Mouse (Mus musculus) megakaryocyte, embryonic 14.5 days (primary cell): ENCODE results near the gene Ccnb1ip1. TPM values are rescaled to one million over a fixed set of nuclear protein-coding genes. Genes with fewer than 3 reads are reported as not detected.
A peak's percentile ranks its signal among the peaks of the same experiment; 100 is the strongest.

ENCODE experiments used
- H3K27me3 ChIP-seq: replicated peaks from 2 replicates; pipeline ENCODE3; 2012; ENCODE audit warnings: inconsistent platforms
- H3K36me3 ChIP-seq: replicated peaks from 2 replicates; pipeline ENCODE3; 2012; ENCODE audit warnings: low read length, inconsistent platforms, mixed read lengths
- H3K4me1 ChIP-seq: 2 replicates; pipeline ENCODE4 v1.6.1; 2012; ENCODE audit warnings: inconsistent platforms
- H3K4me3 ChIP-seq: replicated peaks from 2 replicates; pipeline ENCODE3; 2012; ENCODE audit warnings: moderate library complexity, mild to moderate bottlenecking, inconsistent platforms
- H3K9me3 ChIP-seq: 2 replicates; pipeline ENCODE4 v1.6.1; 2012; ENCODE audit warnings: inconsistent platforms
- FLI1 ChIP-seq: IDR thresholded peaks from 2 replicates; pipeline ENCODE4 v1.6.1; 2012; ENCODE audit warnings: low read length, inconsistent platforms, mixed read lengths
- GATA1 ChIP-seq: IDR thresholded peaks from 3 replicates; pipeline ENCODE4 v1.6.1; 2012; ENCODE audit warnings: mixed read lengths, low read length, inconsistent platforms, borderline replicate concordance
- polyA plus RNA-seq: library from polyadenylated mRNA; stranded (reverse); fragments of >175 nt; gene quantifications from 2 replicates; pipeline ENCODE4 v1.2.3, GENCODE M21; 2012; ENCODE audit warnings: low replicate concordance; ENCODE audit not compliant: insufficient read depth

Gene Ccnb1ip1
- polyA plus RNA-seq, 1 experiment: not detected

GRCm38 (mm10) chr14:50784391-50785250 lies 22.9 kb downstream of the Ccnb1ip1 start:
- peaks cover 3% of the 10 kb centered on the region; the same call in 1 of the 2 replicates for H3K9me3 ChIP-seq
- peaks cover 32% of the 10 kb centered on the region for H3K36me3 ChIP-seq
- no peaks in the 10 kb centered on the region for H3K27me3 ChIP-seq
- no peak for TF ChIP-seq GATA1
- no peak for TF ChIP-seq FLI1
- H3K4me1 ChIP-seq: peaks cover 13% of the 10 kb centered on the region
- peak overlapping the region; percentile 95 for H3K4me3 ChIP-seq

- peaks cover 13% of the 10 kb centered on the region for H3K4me1 ChIP-seq
- H3K27me3 ChIP-seq: no peaks in the 10 kb centered on the region
- H3K4me3 ChIP-seq: no peak overlapping the region
- H3K9me3 ChIP-seq: peaks cover 3% of the 10 kb centered on the region; the same call in 1 of the 2 replicates
- no peak for TF ChIP-seq FLI1
- no peak for TF ChIP-seq GATA1
- H3K36me3 ChIP-seq: peaks cover 53% of the 10 kb centered on the region
These were observed 25.4 kb downstream of the Ccnb1ip1 start for GRCm38 (mm10) chr14:50782166-50782565.

GRCm38 (mm10) chr14:50771342-50771741 lies 36.2 kb downstream of the Ccnb1ip1 start:
- Histone ChIP-seq H3K27me3 (no peaks in the 10 kb centered on the region), H3K4me3 (no peak overlapping the region), H3K4me1 (no peaks in the 10 kb centered on the region), H3K36me3 (peaks cover 87% of the 10 kb centered on the region), H3K9me3 (no peaks in the 10 kb centered on the region)
- TF ChIP-seq GATA1: no peak
- TF ChIP-seq FLI1: no peak

GRCm38 (mm10) chr14:50765736-50766135 lies 41.8 kb downstream of the Ccnb1ip1 start:
- H3K36me3 ChIP-seq: peaks cover 66% of the 10 kb centered on the region
- no peak for TF ChIP-seq GATA1
- TF ChIP-seq FLI1: no peak
- no peak overlapping the region for H3K4me3 ChIP-seq
- H3K27me3 ChIP-seq: no peaks in the 10 kb centered on the region
- H3K9me3 ChIP-seq: no peaks in the 10 kb centered on the region
- no peaks in the 10 kb centered on the region for H3K4me1 ChIP-seq

GRCm38 (mm10) chr14:50758416-50759085 lies 49.0 kb downstream of the Ccnb1ip1 start:
- H3K27me3 ChIP-seq: peaks cover 2% of the 10 kb centered on the region
- H3K36me3 ChIP-seq: peaks cover 7% of the 10 kb centered on the region
- TF ChIP-seq GATA1 (no peak), FLI1 (no peak)
- H3K4me3 ChIP-seq: no peak overlapping the region
- no peaks in the 10 kb centered on the region for H3K9me3 ChIP-seq
- H3K4me1 ChIP-seq: no peaks in the 10 kb centered on the region

- TF ChIP-seq GATA1: no peak
- TF ChIP-seq FLI1: no peak
- H3K36me3 ChIP-seq: no peaks in the 10 kb centered on the region
- H3K4me1 ChIP-seq: no peaks in the 10 kb centered on the region
- no peaks in the 10 kb centered on the region for H3K9me3 ChIP-seq
- no peak within 1 kb of the TSS for H3K4me3 ChIP-seq
- H3K27me3 ChIP-seq: no peaks in the 10 kb centered on the region
These were observed 62.5 kb downstream of the Ccnb1ip1 start, which contains the start of gene Olfr749 for GRCm38 (mm10) chr14:50744994-50745393. TSS of gene Olfr749 (minus strand) at chr14:50745094.

GRCm38 (mm10) chr14:50741584-50741983 lies 65.9 kb downstream of the Ccnb1ip1 start:
- TF ChIP-seq GATA1 (no peak), FLI1 (no peak)
- H3K9me3 ChIP-seq: no peaks in the 10 kb centered on the region
- H3K4me3 ChIP-seq: no peak overlapping the region
- H3K27me3 ChIP-seq: no peaks in the 10 kb centered on the region
- no peaks in the 10 kb centered on the region for H3K36me3 ChIP-seq
- H3K4me1 ChIP-seq: no peaks in the 10 kb centered on the region

GRCm38 (mm10) chr14:50740334-50740733 lies 67.2 kb downstream of the Ccnb1ip1 start:
- no peaks in the 10 kb centered on the region for H3K36me3 ChIP-seq

More at GRCm38 (mm10) chr14:50740334-50740733, 67.2 kb downstream of the Ccnb1ip1 start:
- no peak for TF ChIP-seq FLI1
- TF ChIP-seq GATA1: no peak
- H3K4me1 ChIP-seq: no peaks in the 10 kb centered on the region
- H3K9me3 ChIP-seq: no peaks in the 10 kb centered on the region
- H3K4me3 ChIP-seq: no peak overlapping the region
- no peaks in the 10 kb centered on the region for H3K27me3 ChIP-seq

Other genes starting within 250 kb of the Ccnb1ip1 start
- gene Olfr744, start 192.9 kb downstream of the Ccnb1ip1 start, polyA plus RNA-seq: not detected in 2 replicates
- gene Olfr745, start 168.3 kb downstream of the Ccnb1ip1 start, polyA plus RNA-seq: not detected in 2 replicates
- gene Olfr746, start 160.6 kb downstream of the Ccnb1ip1 start, polyA plus RNA-seq: not detected in 2 replicates
- not detected in 2 replicates for gene Olfr747, start 114.5 kb downstream of the Ccnb1ip1 start, polyA plus RNA-seq
- not detected in 2 replicates for gene Olfr748, start 100.4 kb downstream of the Ccnb1ip1 start, polyA plus RNA-seq
- not detected in 2 replicates for gene Olfr749, start 62.6 kb downstream of the Ccnb1ip1 start, polyA plus RNA-seq
- 17.7 and 40.8 TPM in 2 replicates for gene Ttc5, start 22.2 kb downstream of the Ccnb1ip1 start, polyA plus RNA-seq
- gene Parp2, start 109 bp upstream of the Ccnb1ip1 start, polyA plus RNA-seq: 3.0 TPM in 1 of 2 replicates, not detected in the other
- gene Tep1, start 62.8 kb upstream of the Ccnb1ip1 start, polyA plus RNA-seq: 4.3 TPM in 1 of 2 replicates, not detected in the other
- gene Klhl33, start 89.8 kb upstream of the Ccnb1ip1 start, polyA plus RNA-seq: 0.08 and 0.39 TPM in 2 replicates
- gene Osgep, start 117.2 kb upstream of the Ccnb1ip1 start, polyA plus RNA-seq: 14.5 and 15.9 TPM in 2 replicates
- gene Apex1, start 117.2 kb upstream of the Ccnb1ip1 start, polyA plus RNA-seq: 13.9 and 87.6 TPM in 2 replicates
- 82.0 and 93.0 TPM in 2 replicates for gene Pip4p1, start 123.1 kb upstream of the Ccnb1ip1 start, polyA plus RNA-seq
- 1.4 TPM in 1 of 2 replicates, not detected in the other for gene Pnp, start 123.3 kb upstream of the Ccnb1ip1 start, polyA plus RNA-seq
- 1.00 TPM in 1 of 2 replicates, not detected in the other for gene Gm49342, start 136.8 kb upstream of the Ccnb1ip1 start, polyA plus RNA-seq
- gene Pnp2, start 148.3 kb upstream of the Ccnb1ip1 start, polyA plus RNA-seq: not detected in 2 replicates
- gene Rnase10, start 200.0 kb upstream of the Ccnb1ip1 start, polyA plus RNA-seq: not detected in 2 replicates
- gene Rnase9, start 234.1 kb upstream of the Ccnb1ip1 start, polyA plus RNA-seq: not detected in 2 replicates
- not detected in 2 replicates for gene Rnase11, start 242.4 kb upstream of the Ccnb1ip1 start, polyA plus RNA-seq
- not detected in 2 replicates for gene Rnase12, start 249.9 kb upstream of the Ccnb1ip1 start, polyA plus RNA-seq